Mouse (Mus musculus) thymus, adult 18-20 months (tissue): ENCODE data around the gene Fhl2.

ENCODE experiments used
- DNase-seq, 2 experiments: peaks; one replicate each; pipeline ENCODE4 v3.0.0; 2022; ENCODE audit warnings: mixed read lengths in 2 of 2

Gene Fhl2

GRCm38 (mm10) chr1:43196661-43197241 lies at the start of gene Fhl2:
TSS of gene Fhl2 (minus strand) at chr1:43196984.
- no peak for DNase-seq

- DNase-seq: no peak
Observed at GRCm38 (mm10) chr1:43245014-43245413, 48.2 kb upstream of the Fhl2 start.

- DNase-seq: no peak
Observed at GRCm38 (mm10) chr1:43241208-43241607, 44.4 kb upstream of the Fhl2 start.

- no peak for DNase-seq
Observed at GRCm38 (mm10) chr1:43239796-43240313, 43.1 kb upstream of the Fhl2 start.

- DNase-seq: no peak
Observed at GRCm38 (mm10) chr1:43238471-43238870, 41.7 kb upstream of the Fhl2 start.

GRCm38 (mm10) chr1:43237360-43238235 lies 40.8 kb upstream of the Fhl2 start:
- DNase-seq: no peak

- no peak for DNase-seq
Observed at GRCm38 (mm10) chr1:43225531-43226151, 28.9 kb upstream of the Fhl2 start.

- DNase-seq: no peak
Observed at GRCm38 (mm10) chr1:43224943-43225342, 28.2 kb upstream of the Fhl2 start.

- DNase-seq: peak in 1 of 2 experiments; percentile 6
Observed at GRCm38 (mm10) chr1:43224171-43224570, 27.4 kb upstream of the Fhl2 start.

- DNase-seq: no peak
Observed at GRCm38 (mm10) chr1:43223097-43223496, 26.3 kb upstream of the Fhl2 start.

GRCm38 (mm10) chr1:43218016-43218680 lies 21.4 kb upstream of the Fhl2 start:
- no peak for DNase-seq

- DNase-seq: no peak
Observed at GRCm38 (mm10) chr1:43215601-43216000, 18.8 kb upstream of the Fhl2 start.

- no peak for DNase-seq
Observed at GRCm38 (mm10) chr1:43211274-43211673, 14.5 kb upstream of the Fhl2 start.

GRCm38 (mm10) chr1:43210285-43210684 lies 13.5 kb upstream of the Fhl2 start:
- no peak for DNase-seq

GRCm38 (mm10) chr1:43207147-43207546 lies 10.4 kb upstream of the Fhl2 start:
- DNase-seq: no peak

- DNase-seq: no peak
Observed at GRCm38 (mm10) chr1:43203282-43203681, 6.5 kb upstream of the Fhl2 start.

GRCm38 (mm10) chr1:43202226-43202625 lies 5.4 kb upstream of the Fhl2 start:
- no peak for DNase-seq

GRCm38 (mm10) chr1:43201796-43202195 lies 5.0 kb upstream of the Fhl2 start:
- DNase-seq: no peak

GRCm38 (mm10) chr1:43199867-43200240 lies 3.1 kb upstream of the Fhl2 start:
- no peak for DNase-seq

- DNase-seq: no peak
Observed at GRCm38 (mm10) chr1:43199210-43199866, 2.6 kb upstream of the Fhl2 start.

- no peak for DNase-seq
Observed at GRCm38 (mm10) chr1:43196059-43196458, 725 bp downstream of the Fhl2 start.

- DNase-seq: no peak
Observed at GRCm38 (mm10) chr1:43193423-43193822, 3.4 kb downstream of the Fhl2 start.

- no peak for DNase-seq
Observed at GRCm38 (mm10) chr1:43192471-43192870, 4.3 kb downstream of the Fhl2 start.
